Mouse (Mus musculus): ENCODE data around the gene Prm2. TPM values are rescaled to one million over a fixed set of nuclear protein-coding genes. Genes with fewer than 3 reads are reported as not detected.
A peak's percentile ranks its signal among the peaks of the same experiment; 100 is the strongest.

Prm2 gene
- polyA plus RNA-seq, 1 experiment from 2014 or later, result not detected

DNA sequence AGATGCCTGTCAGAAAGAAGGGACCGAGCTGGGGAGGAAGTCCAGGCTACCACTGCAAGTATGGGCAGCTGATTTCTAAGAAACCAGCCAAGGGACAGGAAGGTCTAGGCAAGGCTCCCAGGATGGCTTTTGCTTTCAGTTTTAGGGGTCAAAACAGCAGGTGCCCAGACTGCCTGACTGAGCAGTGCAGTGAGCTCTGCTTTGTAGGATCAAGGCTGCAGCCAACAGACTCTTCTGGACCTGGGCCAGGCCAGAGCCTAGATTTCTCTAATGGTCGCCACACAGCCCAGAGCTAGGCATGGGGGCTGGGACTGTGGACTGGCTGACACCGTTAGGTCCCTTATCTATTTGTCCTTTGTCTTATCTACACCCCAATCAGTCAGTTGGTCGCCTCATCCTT lies 21.2 kb downstream of the Prm2 start:
- Histone ChIP-seq H3K4me2 (replicated peaks; ENCODE audit: low read depth, low read length) (no peak overlapping the region), H3K4me1 (replicated peaks; ENCODE audit: control insufficient read depth, insufficient read depth, low read length) (no peaks in the 10 kb centered on the region), H3K27me3 (ENCODE audit: control insufficient read depth, insufficient read depth, low read length) (no peaks in the 10 kb centered on the region), H3K9ac (ENCODE audit: low read depth, low read length) (no peak overlapping the region), H3K36me3 (ENCODE audit: control insufficient read depth, insufficient read depth, low read length) (no peaks in the 10 kb centered on the region), H3K4me3 (ENCODE audit: low read depth, low read length) (no peak overlapping the region), H3K27ac (ENCODE audit: low read depth, low read length) (no peak overlapping the region), H3K9me3 (ENCODE audit: control insufficient read depth, low read length) (no peaks in the 10 kb centered on the region)
- DNase-seq (ENCODE audit: low spot score) (no peak), ATAC-seq (ENCODE audit: low FRiP score) (no peak)
- WGBS, result 82% methylated on average over 4 of the region's 4 CpGs

GRCm38 (mm10) chr16:10773543-10773942 lies 22.4 kb downstream of the Prm2 start:
- Histone ChIP-seq H3K9me3 (ENCODE audit: control insufficient read depth, low read length) (no peaks in the 10 kb centered on the region), H3K4me2 (replicated peaks; ENCODE audit: low read depth, low read length) (no peak overlapping the region), H3K4me3 (ENCODE audit: low read depth, low read length) (no peak overlapping the region), H3K36me3 (ENCODE audit: control insufficient read depth, insufficient read depth, low read length) (no peaks in the 10 kb centered on the region), H3K27ac (ENCODE audit: low read depth, low read length) (no peak overlapping the region), H3K27me3 (ENCODE audit: control insufficient read depth, insufficient read depth, low read length) (no peaks in the 10 kb centered on the region), H3K9ac (ENCODE audit: low read depth, low read length) (no peak overlapping the region), H3K4me1 (replicated peaks; ENCODE audit: control insufficient read depth, insufficient read depth, low read length) (no peaks in the 10 kb centered on the region)
- ATAC-seq (ENCODE audit: low FRiP score), result no peak
- no peak for DNase-seq (ENCODE audit: low spot score)
- WGBS, result 88% methylated on average over 8 of the region's 8 CpGs

DNA sequence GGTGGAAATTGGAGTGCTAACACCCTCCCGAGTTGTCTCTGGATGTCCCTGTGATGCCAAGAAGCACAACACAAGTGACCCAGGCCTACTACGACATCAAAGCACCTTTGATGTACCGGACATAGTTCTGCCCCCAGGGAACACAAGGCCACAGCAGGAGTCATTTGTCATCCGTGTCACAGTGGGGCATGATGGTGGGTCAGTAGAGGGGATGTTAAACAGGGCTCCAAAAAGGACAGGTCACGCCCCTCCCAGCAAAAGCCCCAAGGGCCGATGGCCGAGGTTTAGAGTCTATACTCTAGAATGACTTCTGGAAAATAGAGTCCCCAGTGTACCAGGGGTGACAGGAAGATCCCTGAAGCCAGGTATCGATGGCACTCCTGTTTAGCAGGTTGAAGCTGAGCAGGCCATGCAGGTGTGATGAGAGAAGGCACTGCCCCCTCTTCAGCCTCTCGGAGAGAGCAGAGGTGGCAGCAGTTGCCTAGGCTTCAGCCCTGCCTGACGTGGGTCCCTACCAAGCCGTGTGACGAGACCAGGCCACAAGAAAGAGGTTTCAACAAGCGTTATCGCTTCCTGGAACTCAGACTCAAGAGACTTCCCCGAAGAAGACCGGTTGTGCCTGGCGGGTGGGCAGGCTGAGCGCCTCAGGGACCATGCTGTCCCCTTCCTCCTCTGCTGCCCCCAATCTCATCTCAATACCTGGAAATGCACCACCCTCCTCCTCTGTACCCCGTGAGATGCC lies 24.0 kb downstream of the Prm2 start:
- Histone ChIP-seq H3K27me3 (ENCODE audit: control insufficient read depth, insufficient read depth, low read length) (no peaks in the 10 kb centered on the region), H3K27ac (ENCODE audit: low read depth, low read length) (no peak overlapping the region), H3K9ac (ENCODE audit: low read depth, low read length) (no peak overlapping the region), H3K4me3 (ENCODE audit: low read depth, low read length) (no peak overlapping the region), H3K36me3 (ENCODE audit: control insufficient read depth, insufficient read depth, low read length) (no peaks in the 10 kb centered on the region), H3K4me1 (replicated peaks; ENCODE audit: control insufficient read depth, insufficient read depth, low read length) (no peaks in the 10 kb centered on the region), H3K4me2 (replicated peaks; ENCODE audit: low read depth, low read length) (no peak overlapping the region), H3K9me3 (ENCODE audit: control insufficient read depth, low read length) (no peaks in the 10 kb centered on the region)
- DNase-seq (ENCODE audit: low spot score), result no peak
- 50% methylated on average over 19 of the region's 19 CpGs for WGBS
- no peak for ATAC-seq (ENCODE audit: low FRiP score)

DNA sequence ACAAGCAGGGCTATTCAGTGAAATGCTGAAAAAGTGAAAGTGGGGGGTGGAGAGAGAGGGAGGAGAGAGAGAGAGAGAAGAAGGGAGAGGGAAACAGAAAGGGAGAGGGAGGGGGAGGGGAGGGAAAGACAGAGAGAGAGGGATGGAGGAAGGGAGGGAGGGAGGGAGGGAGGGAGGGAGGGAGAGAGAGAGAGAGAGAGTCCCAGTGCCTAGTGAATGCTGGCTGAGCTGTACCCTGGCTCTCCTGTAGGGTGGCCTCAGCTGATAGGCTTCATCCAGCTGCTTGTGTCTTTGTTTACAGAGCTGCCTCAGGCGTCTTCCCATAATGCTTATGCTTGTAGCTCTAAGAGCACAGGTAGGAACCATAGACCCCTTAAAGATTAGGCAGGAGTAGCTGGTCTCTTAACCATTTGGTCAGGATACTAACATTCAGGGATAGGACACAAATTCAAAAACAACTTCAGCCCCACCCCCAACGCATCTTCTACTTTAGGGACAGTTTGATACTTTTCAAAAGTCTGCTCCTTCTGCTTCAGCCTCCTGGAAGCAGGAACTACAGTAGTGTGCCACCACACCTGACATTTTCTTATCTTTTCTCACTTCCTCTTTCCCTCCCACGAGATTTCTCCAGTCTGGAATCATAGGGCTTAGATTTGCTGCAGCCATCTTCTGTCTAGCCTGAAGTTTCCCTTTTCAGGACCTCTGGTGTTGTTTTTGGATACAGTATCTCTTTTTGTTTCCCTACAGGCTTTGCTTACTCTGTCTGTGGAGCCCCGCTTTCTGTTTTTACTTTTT lies 25.2 kb downstream of the Prm2 start:
- H3K9ac ChIP-seq (ENCODE audit: low read depth, low read length), result no peak overlapping the region
- no peak overlapping the region for H3K27ac ChIP-seq (ENCODE audit: low read depth, low read length)
- ATAC-seq (ENCODE audit: low FRiP score) (no peak), DNase-seq (ENCODE audit: low spot score) (no peak)
- WGBS, result 50% methylated on average over 4 of the region's 4 CpGs
- no peak overlapping the region for H3K4me3 ChIP-seq (ENCODE audit: low read depth, low read length)
- no peaks in the 10 kb centered on the region for H3K4me1 ChIP-seq (replicated peaks; ENCODE audit: control insufficient read depth, insufficient read depth, low read length)
- H3K4me2 ChIP-seq (replicated peaks; ENCODE audit: low read depth, low read length), result no peak overlapping the region
- no peaks in the 10 kb centered on the region for H3K9me3 ChIP-seq (ENCODE audit: control insufficient read depth, low read length)
- no peaks in the 10 kb centered on the region for H3K27me3 ChIP-seq (ENCODE audit: control insufficient read depth, insufficient read depth, low read length)
- no peaks in the 10 kb centered on the region for H3K36me3 ChIP-seq (ENCODE audit: control insufficient read depth, insufficient read depth, low read length)

DNA sequence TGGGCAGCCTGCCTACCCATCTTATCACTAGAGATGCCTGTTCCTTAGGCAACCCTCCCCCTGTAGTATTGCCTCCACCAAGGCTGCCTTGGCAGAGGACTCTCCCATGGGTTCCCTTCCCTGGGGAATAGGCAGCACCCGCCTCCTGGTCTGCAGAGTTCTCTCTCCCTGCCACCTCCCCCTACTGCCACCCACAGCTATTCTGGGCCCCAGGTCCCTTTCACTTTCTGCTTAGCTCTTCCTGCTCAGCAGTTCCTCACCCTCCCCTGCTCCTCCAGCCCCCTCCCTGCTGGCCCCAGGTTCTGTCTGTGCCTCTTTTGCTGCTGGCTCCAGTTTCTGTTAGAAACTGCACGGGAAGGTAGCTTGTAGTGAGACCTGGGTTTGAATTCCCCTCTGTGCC lies 26.3 kb downstream of the Prm2 start:
- ATAC-seq (ENCODE audit: low FRiP score), result no peak
- Histone ChIP-seq H3K4me1 (replicated peaks; ENCODE audit: control insufficient read depth, insufficient read depth, low read length) (no peaks in the 10 kb centered on the region), H3K27me3 (ENCODE audit: control insufficient read depth, insufficient read depth, low read length) (no peaks in the 10 kb centered on the region), H3K9me3 (ENCODE audit: control insufficient read depth, low read length) (no peaks in the 10 kb centered on the region), H3K27ac (ENCODE audit: low read depth, low read length) (no peak overlapping the region), H3K4me3 (ENCODE audit: low read depth, low read length) (no peak overlapping the region), H3K4me2 (replicated peaks; ENCODE audit: low read depth, low read length) (no peak overlapping the region), H3K36me3 (ENCODE audit: control insufficient read depth, insufficient read depth, low read length) (no peaks in the 10 kb centered on the region), H3K9ac (ENCODE audit: low read depth, low read length) (no peak overlapping the region)
- DNase-seq (ENCODE audit: low spot score), result no peak
- 47% methylated on average over 2 of the region's 2 CpGs for WGBS

DNA sequence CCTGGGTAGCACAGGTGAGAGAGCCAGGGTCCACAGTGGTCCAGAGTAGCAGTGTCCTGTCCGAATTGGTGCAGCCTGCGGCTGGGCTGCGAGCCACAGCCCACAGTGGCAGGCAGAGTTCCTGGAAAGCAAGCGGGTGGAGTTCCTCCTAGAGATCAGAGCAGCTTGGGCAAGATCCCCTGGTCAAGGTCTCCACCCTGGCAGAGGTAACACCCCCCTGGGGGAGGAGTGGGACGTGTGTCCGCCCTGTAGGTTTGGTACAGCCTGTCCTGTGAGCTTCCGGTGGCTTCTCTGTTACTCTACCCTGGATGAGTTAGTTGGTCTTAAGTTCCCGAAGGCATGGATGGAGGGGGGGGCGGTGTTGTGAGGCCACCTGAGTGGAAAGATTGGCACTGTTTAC lies 27.1 kb downstream of the Prm2 start:
- ATAC-seq (ENCODE audit: low FRiP score) (no peak), DNase-seq (ENCODE audit: low spot score) (no peak)
- Histone ChIP-seq H3K9ac (ENCODE audit: low read depth, low read length) (no peak overlapping the region), H3K9me3 (ENCODE audit: control insufficient read depth, low read length) (no peaks in the 10 kb centered on the region), H3K27me3 (ENCODE audit: control insufficient read depth, insufficient read depth, low read length) (no peaks in the 10 kb centered on the region), H3K27ac (ENCODE audit: low read depth, low read length) (no peak overlapping the region), H3K4me3 (ENCODE audit: low read depth, low read length) (no peak overlapping the region), H3K36me3 (ENCODE audit: control insufficient read depth, insufficient read depth, low read length) (no peaks in the 10 kb centered on the region), H3K4me1 (replicated peaks; ENCODE audit: control insufficient read depth, insufficient read depth, low read length) (no peaks in the 10 kb centered on the region), H3K4me2 (replicated peaks; ENCODE audit: low read depth, low read length) (no peak overlapping the region)
- WGBS, result 63% methylated on average over 9 of the region's 9 CpGs

- no peak overlapping the region for H3K4me3 ChIP-seq (ENCODE audit: low read depth, low read length)
- H3K27me3 ChIP-seq (ENCODE audit: control insufficient read depth, insufficient read depth, low read length), result no peaks in the 10 kb centered on the region
- no peaks in the 10 kb centered on the region for H3K4me1 ChIP-seq (replicated peaks; ENCODE audit: control insufficient read depth, insufficient read depth, low read length)
- no peak for ATAC-seq (ENCODE audit: low FRiP score)
- H3K27ac ChIP-seq (ENCODE audit: low read depth, low read length), result no peak overlapping the region
- no peak overlapping the region for H3K4me2 ChIP-seq (replicated peaks; ENCODE audit: low read depth, low read length)
- H3K9me3 ChIP-seq (ENCODE audit: control insufficient read depth, low read length), result no peaks in the 10 kb centered on the region
- no peak overlapping the region for H3K9ac ChIP-seq (ENCODE audit: low read depth, low read length)
- WGBS, result 41% methylated on average over 4 of the region's 4 CpGs
- no peaks in the 10 kb centered on the region for H3K36me3 ChIP-seq (ENCODE audit: control insufficient read depth, insufficient read depth, low read length)
- peak; percentile 77 for DNase-seq (ENCODE audit: low spot score)
Measured at GRCm38 (mm10) chr16:10767158-10767557, 28.8 kb downstream of the Prm2 start.

DNA sequence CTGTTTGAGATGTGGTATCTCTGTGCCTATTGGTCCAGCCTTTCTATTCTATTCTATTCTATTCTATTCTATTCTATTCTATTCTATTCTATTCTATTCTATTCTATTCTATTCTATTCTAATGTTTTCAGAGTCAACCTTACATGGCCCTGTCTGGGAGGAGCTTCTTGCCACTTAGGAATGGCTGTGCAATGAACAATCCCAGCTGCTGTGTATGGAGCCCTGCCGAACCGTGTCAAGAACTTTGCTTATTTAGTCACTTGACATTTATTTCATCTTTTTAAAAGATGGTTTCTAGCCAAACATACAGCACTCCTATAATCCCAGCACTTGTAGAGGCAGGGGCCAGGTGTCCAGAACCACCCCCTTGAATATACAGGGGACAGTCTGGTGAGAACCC lies 31.6 kb downstream of the Prm2 start:
- DNase-seq (ENCODE audit: low spot score) (no peak), ATAC-seq (ENCODE audit: low FRiP score) (no peak)
- Histone ChIP-seq H3K9ac (ENCODE audit: low read depth, low read length) (no peak overlapping the region), H3K4me1 (replicated peaks; ENCODE audit: control insufficient read depth, insufficient read depth, low read length) (no peaks in the 10 kb centered on the region), H3K4me3 (ENCODE audit: low read depth, low read length) (no peak overlapping the region), H3K27ac (ENCODE audit: low read depth, low read length) (no peak overlapping the region), H3K4me2 (replicated peaks; ENCODE audit: low read depth, low read length) (no peak overlapping the region), H3K27me3 (ENCODE audit: control insufficient read depth, insufficient read depth, low read length) (no peaks in the 10 kb centered on the region), H3K36me3 (ENCODE audit: control insufficient read depth, insufficient read depth, low read length) (no peaks in the 10 kb centered on the region), H3K9me3 (ENCODE audit: control insufficient read depth, low read length) (no peaks in the 10 kb centered on the region)
- WGBS, result 56% methylated on average over 2 of the region's 2 CpGs
